26 mouse cellular contexts compared by ENCODE assay signal in the genomic region with DNA sequence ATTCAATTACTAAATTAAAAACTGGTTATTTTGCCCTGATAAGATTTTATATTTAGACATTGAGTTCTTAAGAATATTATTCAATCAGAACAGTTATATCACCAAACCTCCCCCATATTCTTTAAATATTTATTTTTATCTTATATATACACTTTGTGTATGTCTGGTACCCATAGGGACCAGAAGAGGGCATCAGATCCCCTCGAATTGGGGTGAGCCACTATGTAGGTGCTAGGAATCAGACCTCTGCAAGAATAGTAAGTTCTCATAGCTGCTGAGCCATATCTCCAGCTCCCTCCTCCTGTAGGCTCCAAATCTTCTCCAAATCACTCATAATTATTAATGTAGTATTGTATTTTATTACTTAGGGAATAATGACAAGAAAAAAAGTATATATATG.
A peak's percentile ranks its signal among the peaks of the same experiment; 100 is the strongest.
DNase-seq lines count a peak whose midpoint lies in the region; ATAC-seq and TF ChIP-seq lines count a peak whose summit lies in the region.
"Had no signal": no experiment of that assay in that cellular context is flagged by ENCODE, and none has a peak within 500 bp of the region (broad histone marks: within the 10 kb centered on the region; RNA-seq: fewer than 3 reads in every experiment).

No protein-coding gene starts in this region.

- no peaks in the 10 kb centered on the region for H3K9me3 ChIP-seq in liver, postnatal 0 days (ENCODE audit: low read length)
- H3K9me3 ChIP-seq in liver, embryonic 11.5 days (ENCODE audit: control insufficient read depth, low read length), result no peaks in the 10 kb centered on the region
- no peaks in the 10 kb centered on the region for H3K9me3 ChIP-seq in E14TG2a.4 (ENCODE audit: low read length)
- no peaks in the 10 kb centered on the region for H3K9me3 ChIP-seq in stomach, postnatal 0 days (ENCODE audit: control insufficient read depth, low read length)
- no peaks in the 10 kb centered on the region for H3K9me3 ChIP-seq in forebrain, embryonic 12.5 days
- no peaks in the 10 kb centered on the region for H3K9me3 ChIP-seq in forebrain, embryonic 13.5 days (replicated peaks)
- H3K9me3 ChIP-seq: hindbrain, embryonic 13.5 days; midbrain, embryonic 13.5 days; neural tube, embryonic 13.5 days; stomach, embryonic 15.5 days had no signal

- CTCF ChIA-PET in Patski (lab: Charles Lee), result interaction anchor here (1.6 kb wide), 1 partner anchor 68 kb away, joined by 5 read pairs; no protein-coding TSS in a partner anchor

- H3K27me3 ChIP-seq in liver, postnatal 0 days (ENCODE audit: insufficient read depth, low read length), result no peaks in the 10 kb centered on the region
- H3K27me3 ChIP-seq in liver, embryonic 11.5 days (replicated peaks; ENCODE audit: control insufficient read depth, insufficient read depth, low read length), result no peaks in the 10 kb centered on the region
- H3K27me3 ChIP-seq in E14TG2a.4 (ENCODE audit: insufficient read depth, low read length) (no peaks in the 10 kb centered on the region), Patski (no peaks in the 10 kb centered on the region)
- H3K27me3 ChIP-seq in stomach, postnatal 0 days (ENCODE audit: control insufficient read depth, insufficient read depth, low read length), result no peaks in the 10 kb centered on the region
- H3K27me3 ChIP-seq in forebrain, embryonic 12.5 days, result no peaks in the 10 kb centered on the region
- no peaks in the 10 kb centered on the region for H3K27me3 ChIP-seq in forebrain, embryonic 13.5 days
- H3K27me3 ChIP-seq: hindbrain, embryonic 13.5 days; midbrain, embryonic 13.5 days; neural tube, embryonic 13.5 days; stomach, embryonic 15.5 days had no signal

- no peaks in the 10 kb centered on the region for H3K36me3 ChIP-seq in liver, postnatal 0 days (replicated peaks; ENCODE audit: insufficient read depth, low read length)
- no peaks in the 10 kb centered on the region for H3K36me3 ChIP-seq in liver, embryonic 11.5 days (ENCODE audit: control insufficient read depth, insufficient read depth, low read length)
- no peaks in the 10 kb centered on the region for H3K36me3 ChIP-seq in E14TG2a.4 (ENCODE audit: insufficient read depth, low read length)
- H3K36me3 ChIP-seq in stomach, postnatal 0 days (ENCODE audit: control insufficient read depth, insufficient read depth, low read length), result no peaks in the 10 kb centered on the region
- H3K36me3 ChIP-seq in forebrain, embryonic 12.5 days (replicated peaks), result 0 out of 2 replicates have a peak, but pooled peaks cover 8% of the 10 kb centered on the region
- H3K36me3 ChIP-seq in forebrain, embryonic 13.5 days (ENCODE audit: poor library complexity, severe bottlenecking), result peaks cover 12% of the 10 kb centered on the region
- H3K36me3 ChIP-seq: stomach, embryonic 15.5 days had no signal

- ATAC-seq in liver, postnatal 0 days, result no peak
- ATAC-seq in liver, embryonic 11.5 days (replicated peaks; ENCODE audit: low FRiP score), result no peak
- no peak for ATAC-seq in Patski
- ATAC-seq in stomach, postnatal 0 days (ENCODE audit: low FRiP score, low TSS enrichment), result no peak
- ATAC-seq in forebrain, embryonic 12.5 days (ENCODE audit: low FRiP score), result no peak
- ATAC-seq in forebrain, embryonic 13.5 days, result no peak
- ATAC-seq: forebrain, embryonic 16.5 days; intestine, postnatal 0 days; lung, postnatal 0 days; midbrain, embryonic 13.5 days had no signal

- H3K4me3 ChIP-seq in liver, postnatal 0 days (ENCODE audit: low read depth, low read length), result no peak overlapping the region
- H3K4me3 ChIP-seq in liver, embryonic 11.5 days (ENCODE audit: low read depth, low read length), result no peak overlapping the region
- H3K4me3 ChIP-seq in E14TG2a.4 (replicated peaks; ENCODE audit: low read length), result no peak overlapping the region
- no peak overlapping the region for H3K4me3 ChIP-seq in stomach, postnatal 0 days (ENCODE audit: low read depth, low read length)
- H3K4me3 ChIP-seq in forebrain, embryonic 12.5 days (replicated peaks), result no peak overlapping the region
- no peak overlapping the region for H3K4me3 ChIP-seq in forebrain, embryonic 13.5 days
- H3K4me3 ChIP-seq: hindbrain, embryonic 13.5 days; midbrain, embryonic 13.5 days; neural tube, embryonic 13.5 days; stomach, embryonic 15.5 days had no signal

- in situ Hi-C loops in Patski (cut with MboI; ENCODE audit: low pct_unique_long_range_greater_than_20kb), result no loop called here

- H3K4me2 ChIP-seq in liver, postnatal 0 days (ENCODE audit: low read depth, low read length), result no peak overlapping the region
- H3K4me2 ChIP-seq in liver, embryonic 11.5 days, result no peak overlapping the region
- no peak overlapping the region for H3K4me2 ChIP-seq in stomach, postnatal 0 days (replicated peaks; ENCODE audit: low read depth)
- H3K4me2 ChIP-seq in forebrain, embryonic 12.5 days, result no peak overlapping the region
- no peak overlapping the region for H3K4me2 ChIP-seq in forebrain, embryonic 13.5 days
- H3K4me2 ChIP-seq: hindbrain, embryonic 13.5 days; midbrain, embryonic 13.5 days; neural tube, embryonic 13.5 days; stomach, embryonic 15.5 days had no signal

- WGBS in liver, postnatal 0 days (ENCODE audit: insufficient replicate concordance), result 29% methylated on average over 1 of the region's 1 CpGs
- 33% methylated on average over 1 of the region's 1 CpGs for WGBS in liver, embryonic 11.5 days
- WGBS in stomach, postnatal 0 days, result 40% methylated on average over 1 of the region's 1 CpGs
- 44% methylated on average over 1 of the region's 1 CpGs for WGBS in forebrain, embryonic 12.5 days
- WGBS in forebrain, embryonic 13.5 days, result 38% methylated on average over 1 of the region's 1 CpGs

- POLR2A ChIA-PET in Patski (lab: Charles Lee), result no interaction called here

- no peak overlapping the region for H3K9ac ChIP-seq in liver, postnatal 0 days (replicated peaks)
- H3K9ac ChIP-seq in liver, embryonic 11.5 days (ENCODE audit: low read depth, low read length), result no peak overlapping the region
- H3K9ac ChIP-seq in stomach, postnatal 0 days (ENCODE audit: low read length), result no peak overlapping the region
- H3K9ac ChIP-seq in forebrain, embryonic 12.5 days, result no peak overlapping the region
- H3K9ac ChIP-seq in forebrain, embryonic 13.5 days, result no peak overlapping the region
- H3K9ac ChIP-seq: hindbrain, embryonic 13.5 days; midbrain, embryonic 13.5 days; neural tube, embryonic 13.5 days; stomach, embryonic 15.5 days had no signal

- no peak overlapping the region for H3K27ac ChIP-seq in liver, postnatal 0 days (ENCODE audit: low read depth)
- H3K27ac ChIP-seq in liver, embryonic 11.5 days (ENCODE audit: low read depth, low read length), result no peak overlapping the region
- no peak overlapping the region for H3K27ac ChIP-seq in stomach, postnatal 0 days (replicated peaks)
- H3K27ac ChIP-seq in forebrain, embryonic 12.5 days, result no peak overlapping the region
- no peak overlapping the region for H3K27ac ChIP-seq in forebrain, embryonic 13.5 days
- H3K27ac ChIP-seq: hindbrain, embryonic 13.5 days; midbrain, embryonic 13.5 days; neural tube, embryonic 13.5 days; stomach, embryonic 15.5 days had no signal

- TF ChIP-seq EP300 in liver, postnatal 0 days (IDR thresholded peaks at IDR 0.05; ENCODE audit: low read depth), result no peak
- no peak for TF ChIP-seq EP300 in stomach, postnatal 0 days (optimal IDR thresholded peaks at IDR 0.05)

- 0 out of 2 replicates have a peak, but pooled peaks have one; percentile 5 for TF ChIP-seq CTCF in liver, postnatal 0 days (IDR thresholded peaks at IDR 0.05; ENCODE audit: low read depth)
- TF ChIP-seq CTCF in E14TG2a.4 (conservative IDR thresholded peaks at IDR 0.05; ENCODE audit: low read length) (peak; percentile 13; the same call in 1 of the 2 replicates), Patski (IDR thresholded peaks at IDR 0.05) (peak; percentile 35)
- TF ChIP-seq CTCF in stomach, postnatal 0 days (IDR thresholded peaks at IDR 0.05; ENCODE audit: low read depth), result peak; percentile 25; the same call in 1 of the 2 replicates

- DNase-seq in liver, postnatal 0 days, result no peak
- DNase-seq in liver, embryonic 11.5 days (ENCODE audit: low spot score), result no peak
- no peak for DNase-seq in Patski (ENCODE audit: low read depth, low spot score)
- DNase-seq in stomach, postnatal 0 days (ENCODE audit: low spot score), result no peak
- DNase-seq in adrenal gland, postnatal 14 days, result no peak
- DNase-seq: adrenal gland, adult 8-10 months; cerebellum, adult 9-10 months; cerebellum, postnatal 36 days; gastrocnemius, postnatal 10 days; heart, postnatal 14 days; kidney, postnatal 4 days; layer of hippocampus, adult 9-11 months; liver; lung, adult 18-20 months; lung, postnatal 4 days; thymus, postnatal 14 days had no signal

- no peaks in the 10 kb centered on the region for H3K4me1 ChIP-seq in liver, postnatal 0 days (ENCODE audit: insufficient read depth)
- no peaks in the 10 kb centered on the region for H3K4me1 ChIP-seq in liver, embryonic 11.5 days (replicated peaks; ENCODE audit: control insufficient read depth, insufficient read depth, low read length)
- 0 out of 2 replicates have a peak, but pooled peaks cover 2% of the 10 kb centered on the region for H3K4me1 ChIP-seq in E14TG2a.4 (replicated peaks; ENCODE audit: low read depth, low read length)
- H3K4me1 ChIP-seq in stomach, postnatal 0 days (replicated peaks; ENCODE audit: control insufficient read depth, insufficient read depth), result no peaks in the 10 kb centered on the region
- H3K4me1 ChIP-seq in forebrain, embryonic 12.5 days, result peaks cover 7% of the 10 kb centered on the region
- H3K4me1 ChIP-seq in forebrain, embryonic 13.5 days, result peaks cover 7% of the 10 kb centered on the region; the same call in 1 of the 2 replicates
- H3K4me1 ChIP-seq: stomach, embryonic 15.5 days had no signal
